Mouse (Mus musculus) forebrain, embryonic 10.5 days (tissue): ENCODE measurements around the gene Olfr742. TPM values are rescaled to one million over a fixed set of nuclear protein-coding genes. Genes with fewer than 3 reads are reported as not detected.

Source experiments
- DNase-seq: peaks from one replicate; pipeline ENCODE4 v3.0.0-alpha.2; 2017; ENCODE audit warnings: low spot score; ENCODE audit errors: extremely low spot score
- H3K27ac ChIP-seq: fragments of 300-500 bp; sonication (generic); 2 replicates; pipeline ENCODE4 v1.5.1; 2016; ENCODE audit warnings: mild to moderate bottlenecking
- H3K27me3 ChIP-seq: fragments of 300-500 bp; sonication (generic); 2 replicates; pipeline ENCODE4 v1.6.1; 2016; ENCODE audit warnings: mild to moderate bottlenecking; ENCODE audit not compliant: poor library complexity, severe bottlenecking
- H3K36me3 ChIP-seq: fragments of 300-500 bp; sonication (generic); replicated peaks from 2 replicates; pipeline ENCODE4 v1.6.1; 2016; ENCODE audit warnings: mild to moderate bottlenecking, moderate library complexity
- H3K4me1 ChIP-seq: fragments of 300-500 bp; sonication (generic); 2 replicates; pipeline ENCODE4 v1.6.1; 2016
- H3K4me3 ChIP-seq: fragments of 300-500 bp; sonication (generic); 2 replicates; pipeline ENCODE4 v1.5.1; 2016; ENCODE audit warnings: mild to moderate bottlenecking, moderate library complexity
- H3K9me3 ChIP-seq: fragments of 300-500 bp; sonication (generic); 2 replicates; pipeline ENCODE4 v1.6.1; 2016; ENCODE audit warnings: mild to moderate bottlenecking, moderate library complexity
- WGBS: fragments of 180-500 bp; shearing (Covaris S2); methylation state at CpG from one replicate; pipeline ENCODE4 v1.1.7; 2016; 5-methylcytosine and 5-hydroxymethylcytosine counted together
- polyA plus RNA-seq: library from polyadenylated mRNA; unstranded; fragments of >200 nt; fragmentation: Nextera tagmentation; extraction: Ambion mirVana; gene quantifications from 2 replicates; pipeline ENCODE4 v1.2.1, GENCODE M21; 2016

Olfr742 gene
- polyA plus RNA-seq: not detected in 2 replicates

GRCm38 (mm10) chr14:50503300-50503699 is at the start of gene Olfr742:
Gene Olfr742, plus strand, starts transcription at chr14:50503600.
- WGBS: 76% methylated on average over 2 of the region's 2 CpGs
- Histone ChIP-seq H3K27ac (no peak within 1 kb of the TSS), H3K4me3 (no peak within 1 kb of the TSS), H3K9me3 (no peaks in the 10 kb centered on the region; the same call in 1 of the 2 replicates), H3K27me3 (no peaks in the 10 kb centered on the region), H3K36me3 (no peaks in the 10 kb centered on the region), H3K4me1 (no peaks in the 10 kb centered on the region)
- no peak for DNase-seq

- no peak within 1 kb of the TSS for H3K4me3 ChIP-seq
- WGBS: 75% methylated on average over 2 of the region's 2 CpGs
- no peak within 1 kb of the TSS for H3K27ac ChIP-seq
- no peaks in the 10 kb centered on the region for H3K36me3 ChIP-seq
- no peak for DNase-seq
- no peaks in the 10 kb centered on the region for H3K9me3 ChIP-seq
- H3K4me1 ChIP-seq: no peaks in the 10 kb centered on the region
- no peaks in the 10 kb centered on the region for H3K27me3 ChIP-seq
Measured at GRCm38 (mm10) chr14:50472438-50472837, 31.0 kb upstream of the Olfr742 start, which contains the start of gene Olfr741. Gene Olfr741, plus strand, starts transcription at chr14:50472738.

GRCm38 (mm10) chr14:50478406-50478805 is 25.0 kb upstream of the Olfr742 start:
- H3K9me3 ChIP-seq: peaks cover 4% of the 10 kb centered on the region; the same call in 1 of the 2 replicates
- whole genome bisulfite sequencing: 87% methylated on average over 2 of the region's 2 CpGs
- no peaks in the 10 kb centered on the region for H3K27me3 ChIP-seq
- no peak for DNase-seq
- H3K4me3 ChIP-seq: no peak overlapping the region
- H3K4me1 ChIP-seq: no peaks in the 10 kb centered on the region
- no peak overlapping the region for H3K27ac ChIP-seq
- H3K36me3 ChIP-seq: no peaks in the 10 kb centered on the region

- Histone ChIP-seq H3K4me1 (no peaks in the 10 kb centered on the region), H3K9me3 (no peaks in the 10 kb centered on the region), H3K27me3 (no peaks in the 10 kb centered on the region), H3K4me3 (no peak within 1 kb of the TSS), H3K36me3 (no peaks in the 10 kb centered on the region), H3K27ac (no peak within 1 kb of the TSS)
- DNase-seq: no peak
Measured at GRCm38 (mm10) chr14:50521539-50521938, 18.1 kb downstream of the Olfr742 start, which contains the start of gene Olfr743. Gene Olfr743, plus strand, starts transcription at chr14:50521839.

- Histone ChIP-seq H3K4me3 (no peak overlapping the region), H3K27me3 (no peaks in the 10 kb centered on the region), H3K4me1 (no peaks in the 10 kb centered on the region), H3K9me3 (peaks cover 13% of the 10 kb centered on the region; the same call in 1 of the 2 replicates), H3K27ac (no peak overlapping the region), H3K36me3 (no peaks in the 10 kb centered on the region)
- DNase-seq: no peak
- WGBS: 83% methylated on average over 2 of the region's 2 CpGs
Measured at GRCm38 (mm10) chr14:50552734-50553133, 49.3 kb downstream of the Olfr742 start.

Other genes starting within 250 kb of the Olfr742 start
- gene Olfr732, start 219.4 kb upstream of the Olfr742 start, polyA plus RNA-seq: not detected in 2 replicates
- not detected in 2 replicates for gene Olfr733, start 202.1 kb upstream of the Olfr742 start, polyA plus RNA-seq
- not detected in 2 replicates for gene Olfr734, start 176.8 kb upstream of the Olfr742 start, polyA plus RNA-seq
- not detected in 2 replicates for gene Olfr735, start 154.7 kb upstream of the Olfr742 start, polyA plus RNA-seq
- gene Tlr11, start 145.7 kb upstream of the Olfr742 start, polyA plus RNA-seq: not detected in 2 replicates
- gene Olfr736, start 122.4 kb upstream of the Olfr742 start, polyA plus RNA-seq: not detected in 2 replicates
- not detected in 2 replicates for gene Olfr738, start 96.0 kb upstream of the Olfr742 start, polyA plus RNA-seq
- not detected in 2 replicates for gene Olfr739, start 85.0 kb upstream of the Olfr742 start, polyA plus RNA-seq
- gene Olfr740, start 58.1 kb upstream of the Olfr742 start, polyA plus RNA-seq: not detected in 2 replicates
- gene Olfr741, start 30.9 kb upstream of the Olfr742 start, polyA plus RNA-seq: not detected in 2 replicates
- not detected in 2 replicates for gene Olfr743, start 18.2 kb downstream of the Olfr742 start, polyA plus RNA-seq
- not detected in 2 replicates for gene Olfr744, start 111.3 kb downstream of the Olfr742 start, polyA plus RNA-seq
- not detected in 2 replicates for gene Olfr745, start 135.8 kb downstream of the Olfr742 start, polyA plus RNA-seq
- gene Olfr746, start 143.5 kb downstream of the Olfr742 start, polyA plus RNA-seq: not detected in 2 replicates
- not detected in 2 replicates for gene Olfr747, start 189.6 kb downstream of the Olfr742 start, polyA plus RNA-seq
- gene Olfr748, start 203.8 kb downstream of the Olfr742 start, polyA plus RNA-seq: not detected in 2 replicates
- not detected in 2 replicates for gene Olfr749, start 241.5 kb downstream of the Olfr742 start, polyA plus RNA-seq